In genomic region chr2:153542936-153543668, GRCm38 (mm10) we compare ENCODE assay signal across 28 mouse cellular contexts. TPM values are rescaled to one million over a fixed set of nuclear protein-coding genes. Genes with fewer than 3 reads are reported as not detected.
DNase-seq lines count a peak whose midpoint lies in the region; ATAC-seq lines count a peak whose summit lies in the region.
"Had no signal": no experiment of that assay in that cellular context is flagged by ENCODE, and none has a peak within 500 bp of the region (broad histone marks: within the 10 kb centered on the region; RNA-seq: fewer than 3 reads in every experiment).

No protein-coding gene starts in this region.

- peaks cover 62% of the 10 kb centered on the region for H3K4me1 ChIP-seq in liver, embryonic 15.5 days (replicated peaks)
- peaks cover 29% of the 10 kb centered on the region for H3K4me1 ChIP-seq in heart, embryonic 11.5 days (ENCODE audit: control insufficient read depth, insufficient read depth, low read length)

- H3K4me2 ChIP-seq in liver, embryonic 15.5 days, result peak overlapping the region; percentile 38
- no peak overlapping the region for H3K4me2 ChIP-seq in heart, embryonic 11.5 days
- H3K4me2 ChIP-seq: forebrain, embryonic 12.5 days; hindbrain, embryonic 12.5 days; limb, embryonic 15.5 days; midbrain, embryonic 12.5 days; neural tube, embryonic 12.5 days had no signal

- peak overlapping the region; percentile 6; the same call in 1 of the 2 replicates for H3K9ac ChIP-seq in liver, embryonic 15.5 days
- no peak overlapping the region for H3K9ac ChIP-seq in heart, embryonic 11.5 days (ENCODE audit: low read depth, low read length)
- H3K9ac ChIP-seq: forebrain, embryonic 12.5 days; hindbrain, embryonic 12.5 days; limb, embryonic 15.5 days; midbrain, embryonic 12.5 days; neural tube, embryonic 12.5 days had no signal

- ATAC-seq in common myeloid progenitor, adult 5-6 weeks (replicated peaks; ENCODE audit: low read depth, poor library complexity, severe bottlenecking), result peak; percentile 4; the same call in 1 of the 2 replicates
- peak; percentile 45 for ATAC-seq in liver, embryonic 15.5 days (ENCODE audit: insufficient read depth)
- ATAC-seq in heart, embryonic 11.5 days (replicated peaks; ENCODE audit: insufficient number of reproducible peaks, low FRiP score, low TSS enrichment), result no peak
- no peak for ATAC-seq in activated CD4-positive, CD25-positive, alpha-beta regulatory T cell, adult 4 months

- no peaks in the 10 kb centered on the region for H3K9me3 ChIP-seq in liver, embryonic 15.5 days (replicated peaks)
- no peaks in the 10 kb centered on the region for H3K9me3 ChIP-seq in heart, embryonic 11.5 days (replicated peaks; ENCODE audit: control insufficient read depth, low read length)
- H3K9me3 ChIP-seq: forebrain, embryonic 12.5 days; hindbrain, embryonic 12.5 days; limb, embryonic 15.5 days; midbrain, embryonic 12.5 days; neural tube, embryonic 12.5 days had no signal

- H3K27ac ChIP-seq in liver, embryonic 15.5 days (replicated peaks), result peak overlapping the region; percentile 58
- no peak overlapping the region for H3K27ac ChIP-seq in heart, embryonic 11.5 days (ENCODE audit: low read depth, low read length)
- H3K27ac ChIP-seq: forebrain, embryonic 12.5 days; hindbrain, embryonic 12.5 days; layer of hippocampus, adult 2 months; limb, embryonic 15.5 days; midbrain, embryonic 12.5 days; neural tube, embryonic 12.5 days had no signal

- H3K4me3 ChIP-seq in liver, embryonic 15.5 days (replicated peaks), result no peak overlapping the region
- no peak overlapping the region for H3K4me3 ChIP-seq in heart, embryonic 11.5 days (ENCODE audit: low read depth, low read length)
- H3K4me3 ChIP-seq: forebrain, embryonic 12.5 days; hindbrain, embryonic 12.5 days; layer of hippocampus, adult 2 months; limb, embryonic 15.5 days; midbrain, embryonic 12.5 days; neural tube, embryonic 12.5 days had no signal

- 24% methylated on average over 8 of the region's 8 CpGs for WGBS in liver, embryonic 15.5 days (ENCODE audit: insufficient replicate concordance)
- WGBS in heart, embryonic 11.5 days (ENCODE audit: insufficient replicate concordance), result 74% methylated on average over 8 of the region's 8 CpGs

- H3K36me3 ChIP-seq in liver, embryonic 15.5 days (replicated peaks), result no peaks in the 10 kb centered on the region
- no peaks in the 10 kb centered on the region for H3K36me3 ChIP-seq in heart, embryonic 11.5 days (ENCODE audit: control insufficient read depth, insufficient read depth, low read length)
- H3K36me3 ChIP-seq: forebrain, embryonic 12.5 days; hindbrain, embryonic 12.5 days; limb, embryonic 15.5 days; midbrain, embryonic 12.5 days; neural tube, embryonic 12.5 days had no signal

- H3K27me3 ChIP-seq in liver, embryonic 15.5 days, result no peaks in the 10 kb centered on the region
- 0 out of 2 replicates have a peak, but pooled peaks cover 4% of the 10 kb centered on the region for H3K27me3 ChIP-seq in heart, embryonic 11.5 days (ENCODE audit: control insufficient read depth, insufficient read depth, low read length)
- H3K27me3 ChIP-seq: forebrain, embryonic 12.5 days; limb, embryonic 15.5 days had no signal

- peak; percentile 75 for DNase-seq in 3134 (ENCODE audit: extremely low read depth, insufficient read length, low spot score)
- DNase-seq in A20 (ENCODE audit: low read depth, low spot score), result peak; percentile 38
- DNase-seq in right cerebral cortex, postnatal 4 days, result no peak
- DNase-seq in layer of hippocampus, postnatal 36 days, result no peak
- DNase-seq: adrenal gland, adult 2 months; cerebellum, adult 11 months; cerebellum, postnatal 14 days; kidney, adult 18-20 months; kidney, postnatal 10 days; thymus, postnatal 36 days had no signal

RNA-seq across cellular contexts. Expression of gene Nol4l, which starts 13.3 kb away (rescaled TPM):
- total RNA-seq in common myeloid progenitor, adult 5-6 weeks (2017), result 7.3 and 7.4 TPM in 2 replicates
- polyA plus RNA-seq in liver, embryonic 15.5 days (2015; fragmentation: Nextera tagmentation; extraction: Ambion mirVana), result 4.7 and 4.9 TPM in 2 replicates
- polyA plus RNA-seq in heart, embryonic 11.5 days (2014; fragmentation: Nextera tagmentation; extraction: Ambion mirVana), result 16.0 and 16.7 TPM in 2 replicates
- polyA plus RNA-seq in activated CD4-positive, CD25-positive, alpha-beta regulatory T cell, adult 4 months (2017; shearing (Covaris generic)), result 1 to 10 TPM; 2.7 to 3.5 TPM
- 10 to 100 TPM; 47.0 to 47.3 TPM for total RNA-seq in layer of hippocampus, postnatal 36 days (2021)

RNA-seq across cellular contexts. Expression of gene 4930404H24Rik, which starts 50.5 kb away (rescaled TPM):
- not detected in 2 replicates for total RNA-seq in common myeloid progenitor, adult 5-6 weeks (2017)
- polyA plus RNA-seq in liver, embryonic 15.5 days (2015; fragmentation: Nextera tagmentation; extraction: Ambion mirVana), result not detected in 2 replicates
- not detected in 2 replicates for polyA plus RNA-seq in heart, embryonic 11.5 days (2014; fragmentation: Nextera tagmentation; extraction: Ambion mirVana)
- not detected for polyA plus RNA-seq in activated CD4-positive, CD25-positive, alpha-beta regulatory T cell, adult 4 months (2017; shearing (Covaris generic))
- not detected for total RNA-seq in layer of hippocampus, postnatal 36 days (2021)
- total RNA-seq: adrenal gland, adult 2 months; gastrocnemius, adult 8-10 months; heart, adult 8-10 months; layer of hippocampus, adult 2 months; left cerebral cortex, postnatal 36 days; monocyte, adult 5-6 weeks had no signal
- polyA plus RNA-seq: adrenal gland, adult 2 months; brain, embryonic 14.5 days; embryonic facial prominence, embryonic 11.5 days; forebrain, embryonic 12.5 days; hindbrain, embryonic 12.5 days; limb, embryonic 15.5 days; lung, postnatal 0 days; midbrain, embryonic 12.5 days; neural tube, embryonic 12.5 days; small intestine, adult 2 months had no signal

Comparison
In these comparisons a context has a peak if more than half of its experiments do, and no peak if none do; other contexts are left out.
1. DNase-seq: peak in 3134 (single experiment) and A20 (single experiment); none in right cerebral cortex, postnatal 4 days (single experiment) and layer of hippocampus, postnatal 36 days (0 of 2).
2. ATAC-seq: peak in common myeloid progenitor, adult 5-6 weeks (single experiment) and liver, embryonic 15.5 days (single experiment); none in heart, embryonic 11.5 days (single experiment) and activated CD4-positive, CD25-positive, alpha-beta regulatory T cell, adult 4 months (single experiment).